7 mouse cellular contexts compared by ENCODE assay signal in genomic region chr16:78969091-78969731, GRCm38 (mm10). TPM values are rescaled to one million over a fixed set of nuclear protein-coding genes. Genes with fewer than 3 reads are reported as not detected.
A peak's percentile ranks its signal among the peaks of the same experiment; 100 is the strongest.
DNase-seq lines count a peak whose midpoint lies in the region.

No protein-coding gene starts in this region.

- peak; percentile 1 for DNase-seq in kidney, postnatal 14 days
- DNase-seq in kidney, adult 8-10 months: no peak
- peak; percentile 15 for DNase-seq in MEL-GATA-1-ER (ENCODE audit: extremely low read depth, low read depth)
- DNase-seq in c-Kit-positive CD71-negative TER-119-negative erythroid progenitor cells, embryonic 14.5 days (ENCODE audit: low read depth): peak; percentile 10
- DNase-seq in induced T-regulatory cell, adult 2 months (ENCODE audit: low read depth): peak; percentile 21
- DNase-seq in layer of hippocampus, adult 8-10 months (ENCODE audit: low spot score in 2 of 2): no peak
- no peak for DNase-seq in right cerebral cortex, postnatal 4 days

RNA-seq across cellular contexts. Expression of gene Chodl, which starts 38.5 kb away (rescaled TPM):
- total RNA-seq in layer of hippocampus, adult 8-10 months (2022): under 1 TPM; 0.18 to 0.39 (median 0.31) TPM

Comparison
In these comparisons a context has a peak if more than half of its experiments do, and no peak if none do; other contexts are left out.
1. DNase-seq: peak in kidney, postnatal 14 days (single experiment), MEL-GATA-1-ER (single experiment), c-Kit-positive CD71-negative TER-119-negative erythroid progenitor cells, embryonic 14.5 days (single experiment) and induced T-regulatory cell, adult 2 months (single experiment); none in kidney, adult 8-10 months (0 of 2), layer of hippocampus, adult 8-10 months (0 of 2) and right cerebral cortex, postnatal 4 days (single experiment).